Mouse (Mus musculus) stomach, embryonic 15.5 days (tissue): ENCODE results near the gene Ddx49. TPM values are rescaled to one million over a fixed set of nuclear protein-coding genes. Genes with fewer than 3 reads are reported as not detected.

ENCODE experiments used
- ATAC-seq: fragments of 200-750 bp; cut with Nextera tagmentation; 2 replicates; pipeline ENCODE4 v1.8.0; 2017; ENCODE audit warnings: low read depth, moderate number of reproducible peaks, moderate TSS enrichment; ENCODE audit not compliant: insufficient read depth, low FRiP score
- H3K27ac ChIP-seq: fragments of 300-500 bp; sonication (generic); 2 replicates; pipeline ENCODE4 v1.5.1; 2015; ENCODE audit warnings: mild to moderate bottlenecking, inconsistent platforms
- H3K27me3 ChIP-seq: fragments of 300-500 bp; sonication (generic); replicated peaks from 2 replicates; pipeline ENCODE4 v1.6.1; 2015; ENCODE audit warnings: inconsistent platforms
- H3K36me3 ChIP-seq: fragments of 300-500 bp; sonication (generic); 2 replicates; pipeline ENCODE4 v1.6.1; 2015; ENCODE audit warnings: inconsistent platforms
- H3K4me1 ChIP-seq: fragments of 300-500 bp; sonication (generic); 2 replicates; pipeline ENCODE4 v1.6.1; 2015; ENCODE audit warnings: inconsistent platforms
- H3K4me2 ChIP-seq: fragments of 300-500 bp; sonication (generic); 2 replicates; pipeline ENCODE4 v1.6.1; 2015; ENCODE audit warnings: mild to moderate bottlenecking, inconsistent platforms
- H3K4me3 ChIP-seq: fragments of 300-500 bp; sonication (generic); replicated peaks from 2 replicates; pipeline ENCODE4 v1.5.1; 2015; ENCODE audit warnings: inconsistent platforms
- H3K9ac ChIP-seq: fragments of 300-500 bp; sonication (generic); 2 replicates; pipeline ENCODE4 v1.6.1; 2015; ENCODE audit warnings: inconsistent platforms
- H3K9me3 ChIP-seq: fragments of 300-500 bp; sonication (generic); 2 replicates; pipeline ENCODE4 v1.6.1; 2016; ENCODE audit warnings: inconsistent platforms
- WGBS: fragments of 180-500 bp; shearing (Covaris S2); methylation state at CpG from one replicate; pipeline ENCODE4 v1.1.7; 2015; 5-methylcytosine and 5-hydroxymethylcytosine counted together
- polyA plus RNA-seq: library from polyadenylated mRNA; unstranded; fragments of >200 nt; fragmentation: Nextera tagmentation; extraction: Ambion mirVana; gene quantifications from 2 replicates; pipeline ENCODE4 v1.2.1, GENCODE M21; 2015

The Ddx49 gene
- polyA plus RNA-seq, 1 experiment from 2014 or later = 46.3 TPM

- peak within 1 kb of the TSS; percentile 59 for H3K4me3 ChIP-seq
- peaks cover 27% of the 10 kb centered on the region for H3K4me1 ChIP-seq
- peak; percentile 61 for ATAC-seq
- H3K4me2 ChIP-seq = peak within 1 kb of the TSS; percentile 75
- H3K36me3 ChIP-seq = peaks cover 24% of the 10 kb centered on the region; the same call in 1 of the 2 replicates
- no peaks in the 10 kb centered on the region for H3K9me3 ChIP-seq
- peak within 1 kb of the TSS; percentile 21 for H3K27ac ChIP-seq
- 2% methylated on average over 65 of the region's 66 CpGs for WGBS
- no peaks in the 10 kb centered on the region for H3K27me3 ChIP-seq
- H3K9ac ChIP-seq = peak within 1 kb of the TSS; percentile 14
These were observed 13.6 kb upstream of the Ddx49 start, which contains the start of gene Cers1 for GRCm38 (mm10) chr8:70315624-70316510. Gene Cers1 (plus strand): TSS chr8:70315775.

- peaks cover 27% of the 10 kb centered on the region for H3K4me1 ChIP-seq
- peaks cover 38% of the 10 kb centered on the region for H3K36me3 ChIP-seq
- no peak for ATAC-seq
- H3K9me3 ChIP-seq = no peaks in the 10 kb centered on the region
- H3K4me3 ChIP-seq = no peak overlapping the region
- H3K4me2 ChIP-seq = no peak overlapping the region
- H3K27me3 ChIP-seq = no peaks in the 10 kb centered on the region
- no peak overlapping the region for H3K27ac ChIP-seq
- H3K9ac ChIP-seq = no peak overlapping the region
- WGBS = 89% methylated on average over 2 of the region's 2 CpGs
These were observed 11.1 kb upstream of the Ddx49 start for GRCm38 (mm10) chr8:70313399-70313798.

GRCm38 (mm10) chr8:70309311-70309710 lies 7.0 kb upstream of the Ddx49 start:
- WGBS = 37% methylated on average over 2 of the region's 2 CpGs
- Histone ChIP-seq H3K27me3 (no peaks in the 10 kb centered on the region), H3K9me3 (no peaks in the 10 kb centered on the region), H3K9ac (no peak overlapping the region), H3K4me1 (no peaks in the 10 kb centered on the region), H3K4me3 (no peak overlapping the region), H3K36me3 (peaks cover 70% of the 10 kb centered on the region), H3K27ac (no peak overlapping the region), H3K4me2 (no peak overlapping the region)
- ATAC-seq = no peak

GRCm38 (mm10) chr8:70302901-70303300 lies 612 bp upstream of the Ddx49 start:
- WGBS = 4% methylated on average over 16 of the region's 16 CpGs
- peak overlapping the region; percentile 87 for H3K9ac ChIP-seq
- peak overlapping the region; percentile 86 for H3K4me2 ChIP-seq
- peak overlapping the region; percentile 63; the same call in 1 of the 2 replicates for H3K27ac ChIP-seq
- no peaks in the 10 kb centered on the region for H3K9me3 ChIP-seq
- peak; percentile 48; the same call in 1 of the 2 replicates for ATAC-seq
- peaks cover 38% of the 10 kb centered on the region for H3K36me3 ChIP-seq
- H3K4me1 ChIP-seq = peaks cover 16% of the 10 kb centered on the region
- no peaks in the 10 kb centered on the region for H3K27me3 ChIP-seq
- H3K4me3 ChIP-seq = peak overlapping the region; percentile 82

GRCm38 (mm10) chr8:70300881-70301280 lies 1.4 kb downstream of the Ddx49 start:
- Histone ChIP-seq H3K4me3 (no peak overlapping the region), H3K27ac (no peak overlapping the region), H3K36me3 (peaks cover 41% of the 10 kb centered on the region), H3K4me2 (0 out of 2 replicates have a peak overlapping the region, but pooled peaks have one; percentile 86), H3K4me1 (peaks cover 16% of the 10 kb centered on the region), H3K27me3 (no peaks in the 10 kb centered on the region), H3K9me3 (no peaks in the 10 kb centered on the region), H3K9ac (no peak overlapping the region)
- 74% methylated on average over 2 of the region's 3 CpGs for WGBS
- no peak for ATAC-seq

- Histone ChIP-seq H3K4me3 (no peak overlapping the region), H3K9ac (no peak overlapping the region), H3K4me1 (peaks cover 2% of the 10 kb centered on the region; the same call in 1 of the 2 replicates), H3K36me3 (peaks cover 53% of the 10 kb centered on the region), H3K9me3 (no peaks in the 10 kb centered on the region), H3K27ac (no peak overlapping the region), H3K27me3 (no peaks in the 10 kb centered on the region), H3K4me2 (no peak overlapping the region)
- no peak for ATAC-seq
- WGBS = 44% methylated on average over 5 of the region's 5 CpGs
These were observed 8.3 kb downstream of the Ddx49 start for GRCm38 (mm10) chr8:70293988-70294405.

- no peak overlapping the region for H3K9ac ChIP-seq
- no peaks in the 10 kb centered on the region for H3K27me3 ChIP-seq
- ATAC-seq = no peak
- H3K27ac ChIP-seq = no peak overlapping the region
- no peaks in the 10 kb centered on the region for H3K9me3 ChIP-seq
- H3K4me2 ChIP-seq = no peak overlapping the region
- no peak overlapping the region for H3K4me3 ChIP-seq
- 87% methylated on average over 8 of the region's 8 CpGs for WGBS
- H3K4me1 ChIP-seq = peaks cover 8% of the 10 kb centered on the region
- H3K36me3 ChIP-seq = peaks cover 22% of the 10 kb centered on the region
These were observed 15.6 kb downstream of the Ddx49 start for GRCm38 (mm10) chr8:70286737-70287136.

- ATAC-seq = no peak
- no peaks in the 10 kb centered on the region for H3K9me3 ChIP-seq
- H3K4me2 ChIP-seq = no peak overlapping the region
- no peak overlapping the region for H3K27ac ChIP-seq
- H3K4me3 ChIP-seq = no peak overlapping the region
- peaks cover 18% of the 10 kb centered on the region for H3K36me3 ChIP-seq
- no peak overlapping the region for H3K9ac ChIP-seq
- peaks cover 8% of the 10 kb centered on the region for H3K4me1 ChIP-seq
- 94% methylated on average over 15 of the region's 15 CpGs for WGBS
- H3K27me3 ChIP-seq = no peaks in the 10 kb centered on the region
These were observed 17.0 kb downstream of the Ddx49 start for GRCm38 (mm10) chr8:70285304-70285703.

- Histone ChIP-seq H3K9me3 (no peaks in the 10 kb centered on the region), H3K4me3 (no peak overlapping the region), H3K27ac (no peak overlapping the region), H3K9ac (no peak overlapping the region), H3K4me2 (peak overlapping the region; percentile 23), H3K36me3 (peaks cover 18% of the 10 kb centered on the region), H3K27me3 (no peaks in the 10 kb centered on the region), H3K4me1 (peaks cover 8% of the 10 kb centered on the region)
- no peak for ATAC-seq
- 73% methylated on average over 5 of the region's 5 CpGs for WGBS
These were observed 17.9 kb downstream of the Ddx49 start for GRCm38 (mm10) chr8:70284421-70284820.

GRCm38 (mm10) chr8:70283136-70284077 lies 18.9 kb downstream of the Ddx49 start:
- H3K9ac ChIP-seq = peak overlapping the region; percentile 81
- peaks cover 18% of the 10 kb centered on the region for H3K36me3 ChIP-seq
- under 1% methylated on average over 55 of the region's 55 CpGs for WGBS
- peak overlapping the region; percentile 57 for H3K4me3 ChIP-seq
- peak overlapping the region; percentile 74 for H3K27ac ChIP-seq
- peak overlapping the region; percentile 79 for H3K4me2 ChIP-seq
- no peaks in the 10 kb centered on the region for H3K27me3 ChIP-seq
- H3K4me1 ChIP-seq = peaks cover 8% of the 10 kb centered on the region
- peak; percentile 45 for ATAC-seq
- H3K9me3 ChIP-seq = no peaks in the 10 kb centered on the region

- peak within 1 kb of the TSS; percentile 81 for H3K9ac ChIP-seq
- H3K36me3 ChIP-seq = peaks cover 18% of the 10 kb centered on the region
- peak; percentile 83 for ATAC-seq
- peak within 1 kb of the TSS; percentile 74 for H3K27ac ChIP-seq
- H3K27me3 ChIP-seq = no peaks in the 10 kb centered on the region
- WGBS = under 1% methylated on average over 31 of the region's 36 CpGs
- peak within 1 kb of the TSS; percentile 57 for H3K4me3 ChIP-seq
- peak within 1 kb of the TSS; percentile 79 for H3K4me2 ChIP-seq
- H3K4me1 ChIP-seq = peaks cover 12% of the 10 kb centered on the region
- no peaks in the 10 kb centered on the region for H3K9me3 ChIP-seq
These were observed 19.6 kb downstream of the Ddx49 start, which contains the start of gene Homer3 for GRCm38 (mm10) chr8:70282603-70283135. Gene Homer3 (plus strand): TSS chr8:70282827.
